Mouse (Mus musculus) lung, postnatal 10 days (tissue): ENCODE measurements around the gene Rapgef5.

Source experiments
- DNase-seq: peaks from one replicate; pipeline ENCODE4 v3.0.0; 2021

Gene Rapgef5

DNA sequence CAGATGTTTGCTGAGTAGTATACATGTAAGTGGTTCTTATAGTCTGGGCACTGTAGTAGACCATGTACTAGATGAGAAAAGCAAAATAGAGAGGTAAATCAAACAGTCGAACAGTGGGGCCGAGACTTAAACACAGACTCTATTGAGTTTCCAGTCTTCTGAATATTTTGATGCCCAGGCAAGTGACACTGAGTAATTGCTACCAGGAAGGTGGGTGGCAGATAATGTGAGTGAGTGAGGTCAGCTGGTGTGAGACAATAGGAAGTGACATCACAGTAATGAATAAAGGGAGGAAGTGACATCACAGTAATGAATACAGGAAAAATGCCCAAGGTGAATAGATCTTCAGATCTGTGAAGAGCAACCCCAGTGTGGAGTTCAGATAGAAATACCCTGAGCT is at the start of gene Rapgef5:
TSS of gene Rapgef5 (plus strand) at position 301 of the 400 bp plus-strand sequence.
- no peak for DNase-seq

- DNase-seq: peak; percentile 64
Measured at GRCm38 (mm10) chr12:117468329-117468728, 48.0 kb upstream of the Rapgef5 start.

DNA sequence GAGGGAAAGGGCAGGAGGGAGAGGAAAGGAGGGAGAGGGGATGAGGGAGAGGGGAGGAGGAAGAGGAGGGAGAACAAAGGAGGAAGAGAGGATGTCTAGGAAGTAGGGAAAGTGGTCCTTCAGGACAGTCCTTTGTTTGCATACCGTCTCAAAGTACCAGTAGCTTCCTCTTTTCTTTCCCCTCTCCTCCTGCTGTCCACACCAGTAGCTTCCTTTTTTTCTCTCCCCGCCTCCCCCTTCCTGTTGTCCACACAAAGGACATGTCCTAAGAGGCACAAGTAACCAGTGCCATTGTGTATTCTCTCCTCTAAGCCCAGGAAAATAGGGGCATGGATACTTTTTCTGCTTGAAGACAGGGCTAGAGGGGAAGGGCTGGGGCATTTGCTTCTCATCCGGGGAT is 37.3 kb upstream of the Rapgef5 start:
- peak; percentile 42 for DNase-seq

GRCm38 (mm10) chr12:117479680-117480079 is 36.6 kb upstream of the Rapgef5 start:
- DNase-seq: peak; percentile 27

- DNase-seq: no peak
Measured at GRCm38 (mm10) chr12:117480958-117481357, 35.3 kb upstream of the Rapgef5 start.

GRCm38 (mm10) chr12:117482665-117483064 is 33.6 kb upstream of the Rapgef5 start:
- no peak for DNase-seq

DNA sequence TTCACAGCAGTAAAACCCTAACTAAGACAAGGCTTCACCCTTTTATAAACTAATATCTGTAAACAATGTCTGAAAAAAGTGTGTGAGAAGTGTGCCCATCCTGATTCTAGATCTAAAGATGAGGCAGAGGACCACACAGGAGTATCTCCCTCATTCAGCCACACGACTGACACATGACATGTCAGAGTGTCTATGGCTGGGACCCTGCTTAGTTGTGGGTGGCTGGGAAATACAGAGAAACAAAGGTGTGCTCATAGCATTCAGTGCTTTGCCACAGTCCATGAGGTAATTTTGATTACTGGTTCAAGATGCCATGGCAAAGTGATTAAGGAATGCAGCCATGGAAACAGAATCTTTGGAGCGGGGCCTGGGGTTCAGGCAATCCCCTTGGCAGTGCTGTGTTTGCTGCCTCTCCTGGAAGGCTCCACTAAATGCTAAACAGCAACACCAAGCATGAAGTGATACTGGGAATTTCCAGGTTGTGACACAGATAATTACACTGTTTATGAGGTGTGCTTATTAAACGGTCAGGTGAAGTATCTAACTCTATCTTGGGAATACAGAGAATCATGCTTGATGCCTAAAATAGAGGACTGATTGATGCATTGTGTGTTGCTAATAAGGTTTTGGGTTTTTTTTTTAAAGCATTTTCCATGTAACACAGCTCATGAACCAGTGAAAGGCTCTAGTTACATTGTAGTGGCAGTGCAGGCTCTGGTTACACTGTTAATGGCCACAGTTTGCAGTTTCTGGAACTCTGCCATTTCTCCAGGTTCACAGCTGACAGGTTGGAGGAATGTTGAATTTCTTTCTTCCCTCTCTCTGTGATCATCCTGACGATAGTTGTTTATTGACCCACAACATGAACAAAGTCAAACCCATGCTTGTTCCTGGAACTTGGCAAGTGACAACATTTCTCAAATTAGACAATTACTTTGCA is 29.9 kb upstream of the Rapgef5 start:
- DNase-seq: no peak

DNA sequence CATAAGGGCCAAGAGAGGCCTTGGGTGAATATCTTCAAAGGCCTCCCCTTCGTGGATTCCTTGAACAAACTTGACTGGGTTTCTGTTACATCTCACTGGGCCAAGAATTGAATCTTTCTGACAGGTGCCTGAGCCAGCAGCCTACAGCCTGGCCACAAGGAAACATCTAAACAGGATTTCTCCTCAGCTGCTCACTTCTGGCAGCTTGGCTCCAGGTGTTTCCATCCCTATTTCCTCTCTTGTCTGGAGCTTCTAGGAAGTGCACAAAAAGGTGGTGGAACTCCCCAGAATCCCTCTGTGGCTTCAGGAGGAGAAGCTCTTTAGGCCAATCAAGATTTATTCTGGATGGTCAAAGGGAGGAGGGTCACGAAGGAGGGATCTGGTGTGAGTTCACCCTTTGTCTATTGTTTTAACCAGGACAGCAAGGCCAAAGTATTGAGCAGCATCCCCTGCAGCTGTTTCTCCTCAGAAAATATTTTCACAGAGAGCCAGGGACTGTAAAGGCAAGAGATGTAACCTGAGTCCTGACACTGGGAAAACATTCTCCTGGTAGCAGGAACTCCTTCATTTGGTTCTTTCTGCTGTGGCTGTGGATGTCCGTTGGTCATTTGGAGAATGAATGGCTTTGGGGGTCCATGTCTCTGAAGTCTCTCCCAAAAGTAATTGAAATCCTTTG is 19.6 kb upstream of the Rapgef5 start:
- no peak for DNase-seq

DNA sequence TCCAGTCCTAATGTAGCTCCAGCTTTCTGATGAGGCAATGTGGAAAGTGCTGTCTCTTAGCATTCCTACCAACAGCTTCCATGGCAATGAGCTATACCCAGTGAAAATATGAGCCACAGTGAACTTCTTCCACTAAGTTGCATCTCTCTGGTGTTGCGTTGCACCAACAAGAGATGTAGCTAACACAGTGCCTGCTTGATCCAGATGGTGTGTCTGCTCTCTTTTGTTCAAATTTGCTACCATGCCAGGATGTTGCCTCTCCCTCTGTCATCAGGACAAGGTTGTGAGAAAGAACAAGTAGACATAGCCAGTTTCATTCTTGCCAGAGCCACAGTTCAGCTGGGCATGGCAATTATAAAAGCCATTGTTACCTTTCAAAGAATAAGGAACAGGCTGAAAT is 18.9 kb upstream of the Rapgef5 start:
- DNase-seq: no peak

DNA sequence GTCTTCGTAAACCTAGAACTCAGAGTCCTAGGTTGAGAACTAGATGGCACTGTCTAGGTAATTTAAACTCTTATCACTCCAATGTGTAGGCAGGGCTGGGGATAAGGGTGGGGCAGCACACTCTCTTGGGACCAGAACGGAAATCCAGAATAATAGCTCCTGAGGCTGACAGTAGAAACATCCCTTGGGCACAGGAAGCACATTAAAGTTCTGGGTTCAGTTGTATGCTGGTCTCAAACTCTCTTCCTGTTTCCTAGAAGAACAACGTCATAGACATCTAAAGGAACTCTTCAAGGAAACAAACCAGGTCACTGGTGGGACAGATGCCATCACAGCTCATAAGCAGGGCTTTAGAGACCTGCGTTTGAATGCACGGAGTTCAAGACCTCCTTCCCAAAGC is 17.0 kb upstream of the Rapgef5 start:
- DNase-seq: peak; percentile 21

GRCm38 (mm10) chr12:117501180-117501579 is 15.1 kb upstream of the Rapgef5 start:
- DNase-seq: no peak

- DNase-seq: no peak
Measured at GRCm38 (mm10) chr12:117502834-117503233, 13.4 kb upstream of the Rapgef5 start.

DNA sequence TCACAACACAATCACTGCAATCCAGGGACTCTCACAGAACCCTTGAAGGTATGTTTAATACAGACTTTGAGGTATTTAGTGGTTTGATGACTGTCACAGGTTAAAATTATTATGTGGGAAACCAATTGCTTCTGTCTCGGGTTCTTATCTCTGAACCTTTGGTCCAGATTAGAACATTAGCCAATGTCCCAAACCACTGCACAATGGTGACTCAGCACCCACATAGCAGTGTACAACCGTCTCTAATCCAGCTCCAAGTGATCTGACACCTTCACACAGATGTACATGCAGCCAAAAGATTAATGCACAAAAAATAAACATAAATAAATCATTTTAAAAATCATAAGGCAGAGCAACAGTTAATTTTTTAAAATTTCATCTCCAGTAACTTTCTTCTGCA is 11.1 kb upstream of the Rapgef5 start:
- no peak for DNase-seq

DNA sequence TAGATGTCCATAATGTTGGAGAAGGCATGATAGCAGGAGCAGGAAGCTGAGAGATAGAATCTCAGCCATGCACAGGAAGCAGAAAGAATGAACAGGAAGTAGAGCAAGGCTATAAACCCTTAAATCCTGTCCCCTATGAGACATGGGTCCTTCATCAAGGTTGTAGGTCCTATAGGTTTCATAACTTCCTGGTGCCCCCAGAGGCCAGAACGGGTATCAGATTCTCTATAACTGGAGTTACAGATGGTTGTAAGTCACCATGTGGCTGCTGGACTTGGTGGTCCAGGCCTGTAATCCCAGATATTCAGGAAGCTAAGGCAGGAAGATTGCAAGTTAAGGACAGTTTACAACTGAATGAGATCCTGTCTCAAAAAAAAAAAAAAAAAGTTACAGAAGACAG is 8.5 kb upstream of the Rapgef5 start:
- no peak for DNase-seq

DNA sequence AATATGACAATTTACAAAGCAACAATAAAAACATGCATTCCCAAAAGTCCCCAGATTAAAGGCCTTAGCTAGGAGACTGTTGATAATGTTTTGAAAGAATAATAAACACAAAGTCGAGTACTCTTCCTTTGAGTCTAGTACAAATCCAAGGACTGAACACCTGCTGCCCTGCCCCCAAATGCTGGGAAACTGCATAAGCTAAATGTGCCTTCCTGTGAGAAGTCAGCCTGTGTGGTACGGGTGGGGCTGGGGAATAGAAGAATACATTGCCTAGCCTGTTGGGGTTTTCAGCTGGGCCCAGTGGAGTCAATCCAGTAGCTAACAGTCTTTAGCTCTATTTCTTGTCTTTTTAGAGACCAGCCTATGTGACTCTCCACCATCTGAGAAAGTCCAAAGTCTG is 6.4 kb upstream of the Rapgef5 start:
- DNase-seq: no peak

DNA sequence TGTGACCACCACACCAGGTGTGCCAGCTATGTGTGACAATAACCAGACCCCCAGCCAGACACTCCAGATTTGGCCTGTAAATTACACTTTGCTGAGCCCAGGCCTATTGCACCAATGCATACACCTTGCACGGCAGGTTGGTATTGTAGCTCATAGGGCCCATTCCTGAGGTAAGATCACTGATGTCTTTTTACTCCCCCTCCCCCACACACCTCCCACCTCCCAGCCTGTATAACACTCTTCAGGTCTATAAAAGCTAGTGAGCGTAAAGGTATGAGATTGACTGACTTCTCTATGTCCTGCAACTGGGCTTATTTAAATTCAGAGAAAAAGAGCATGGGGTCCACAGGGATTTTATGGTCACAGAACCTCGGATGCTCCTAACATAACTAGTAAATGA is 3.8 kb upstream of the Rapgef5 start:
- DNase-seq: no peak

DNA sequence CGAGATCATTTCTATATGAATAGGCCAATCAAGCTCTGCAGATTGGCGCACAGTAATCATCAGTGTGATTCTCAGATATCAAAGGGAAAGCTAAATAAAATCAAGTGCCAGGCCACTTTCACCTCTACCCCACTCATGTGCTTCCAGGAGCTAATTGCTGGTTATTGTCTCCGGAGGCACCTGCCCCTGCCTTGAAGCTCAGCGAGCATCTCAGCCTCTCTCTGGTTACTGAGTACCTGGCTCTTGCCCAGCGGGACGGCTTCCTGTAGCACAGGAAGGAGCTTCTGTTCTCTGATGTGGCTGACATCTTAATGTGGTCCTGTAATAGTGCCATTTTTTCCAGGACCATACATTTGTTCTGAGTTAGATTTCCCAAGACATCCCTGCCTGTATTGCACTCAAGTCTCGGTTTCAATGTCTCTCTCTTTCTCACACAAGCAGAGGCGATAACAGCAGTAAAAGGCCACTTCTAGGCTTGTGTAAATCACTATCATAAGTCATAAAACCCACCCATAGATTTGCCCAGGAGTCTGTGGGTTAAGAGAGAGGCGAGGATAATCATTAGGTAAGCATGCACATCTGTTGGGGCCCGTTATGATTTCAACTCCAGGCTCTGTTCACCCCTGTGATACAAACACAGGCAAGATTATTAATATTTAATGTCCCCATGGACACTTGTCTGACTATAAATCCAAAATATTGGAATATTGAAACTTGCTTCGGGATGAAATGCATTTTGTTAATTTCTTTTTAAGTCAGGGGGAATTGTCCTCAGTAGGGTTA is 2.9 kb upstream of the Rapgef5 start:
- no peak for DNase-seq

DNA sequence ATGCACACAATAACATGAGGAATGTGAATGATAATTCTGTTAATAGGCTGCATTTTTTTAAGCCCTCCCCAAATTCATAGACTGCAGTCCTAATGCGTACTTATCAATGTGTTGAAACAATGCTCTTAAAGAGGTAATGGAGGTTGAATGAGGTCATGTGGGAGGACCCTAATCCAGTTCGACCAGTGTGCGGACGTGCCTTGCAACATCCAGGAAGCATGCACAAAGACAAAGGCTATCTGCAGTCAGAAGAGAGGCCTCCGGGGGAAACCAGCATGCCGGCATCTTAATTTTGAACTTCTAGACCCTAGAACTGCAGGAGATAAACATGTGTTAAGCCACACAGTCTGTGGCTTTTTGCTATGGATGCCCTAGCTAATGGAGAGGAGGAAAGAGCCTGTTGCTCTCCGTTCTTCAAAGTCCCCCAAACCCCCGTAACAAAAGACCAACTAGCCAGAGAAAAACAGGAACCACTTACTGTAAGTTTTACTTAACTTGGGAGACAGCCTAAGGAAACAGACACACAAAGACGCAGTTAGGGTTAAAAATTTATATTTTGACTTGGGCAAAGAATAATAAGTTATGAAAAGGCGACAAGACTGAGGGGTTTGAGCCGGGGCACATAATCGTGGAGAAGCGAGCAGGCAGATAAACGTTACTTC is 1.1 kb downstream of the Rapgef5 start:
- peak; percentile 21 for DNase-seq

- no peak for DNase-seq
Measured at GRCm38 (mm10) chr12:117524311-117525013, 8.2 kb downstream of the Rapgef5 start.

DNA sequence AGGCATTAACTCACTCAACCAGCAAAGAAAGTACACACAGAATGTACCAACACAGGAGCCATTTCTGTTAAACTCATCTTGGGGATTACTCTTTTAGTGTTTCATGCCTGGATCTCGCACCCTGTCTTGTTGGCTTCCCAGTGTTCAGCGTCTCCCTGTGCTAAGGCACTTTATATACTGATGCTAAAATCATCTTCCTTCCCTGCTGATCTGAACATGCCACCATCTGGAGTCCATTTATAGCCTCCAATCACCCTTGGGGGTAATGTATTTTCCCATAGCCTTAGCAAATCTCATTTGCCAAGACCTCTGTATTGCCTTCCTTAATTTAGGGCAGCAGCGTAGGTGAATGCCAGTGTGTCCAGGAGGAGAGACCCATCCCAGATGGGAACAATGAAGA is 11.6 kb downstream of the Rapgef5 start:
- DNase-seq: no peak

DNA sequence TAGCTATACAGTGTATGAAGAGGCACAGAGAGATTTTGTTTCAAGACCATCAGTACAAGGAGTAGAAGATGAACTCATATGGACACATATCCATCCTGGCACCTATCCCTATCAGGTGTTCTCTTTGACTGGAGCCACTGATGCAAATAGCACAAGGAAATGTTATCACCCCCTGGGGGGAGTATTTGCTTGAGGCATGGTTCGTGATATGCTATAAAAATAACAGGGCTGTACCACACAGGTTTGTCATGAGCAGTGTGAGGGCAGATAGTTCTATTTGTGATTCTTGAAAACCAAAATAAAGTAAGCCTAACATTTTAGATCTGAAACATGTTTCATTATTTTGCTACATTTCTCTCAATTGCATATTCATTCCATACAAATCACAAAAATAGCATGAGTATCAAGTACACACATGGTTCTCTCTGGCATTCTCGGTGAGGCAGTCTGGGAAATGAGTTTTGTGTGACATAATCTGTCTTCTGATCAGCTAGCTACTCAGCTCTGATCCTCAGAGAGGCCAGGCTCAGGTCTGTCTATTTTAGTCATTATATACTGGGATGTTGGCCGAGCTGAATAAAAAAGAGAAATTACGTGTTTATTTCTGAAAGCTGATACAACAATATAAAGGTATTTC is 12.3 kb downstream of the Rapgef5 start:
- no peak for DNase-seq

DNA sequence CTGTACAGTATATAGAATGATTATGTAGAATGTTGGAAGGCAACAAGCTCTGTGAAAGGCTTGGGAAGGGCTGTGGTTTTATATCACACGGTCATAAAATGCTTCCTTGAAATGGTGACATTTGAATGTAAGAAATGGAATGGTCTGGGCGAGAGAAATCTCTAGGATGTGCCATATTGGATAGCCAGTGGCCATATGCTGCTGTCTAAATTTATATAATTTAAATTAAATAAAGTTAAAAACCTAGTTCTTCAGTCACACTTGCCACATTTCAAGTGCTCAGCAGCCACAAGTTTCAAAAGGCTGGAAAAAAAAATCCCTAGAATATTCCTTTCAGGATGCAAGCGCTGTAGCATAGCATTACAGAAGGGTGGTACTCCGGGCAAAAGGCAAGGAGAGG is 14.8 kb downstream of the Rapgef5 start:
- DNase-seq: no peak
